Mouse (Mus musculus) right cerebral cortex, adult 2 months (tissue): ENCODE measurements at regions not wholly inside any gene's neighbourhood (a gene's known extent, or its start where the extent isn't known, plus 50 kb on each side); places are given as distances from the start of the nearest gene placed in this dataset.
"Not testable (repeated sequence)": the region's sequence is repeated elsewhere in the genome, so short reads cannot be mapped to it uniquely, and the experiment has no call there.

Source experiments
- DNase-seq, 2 experiments: peaks; one replicate each; pipeline ENCODE4 v3.0.0; 2021 to 2022; ENCODE audit warnings: low spot score in 2 of 2

DNA sequence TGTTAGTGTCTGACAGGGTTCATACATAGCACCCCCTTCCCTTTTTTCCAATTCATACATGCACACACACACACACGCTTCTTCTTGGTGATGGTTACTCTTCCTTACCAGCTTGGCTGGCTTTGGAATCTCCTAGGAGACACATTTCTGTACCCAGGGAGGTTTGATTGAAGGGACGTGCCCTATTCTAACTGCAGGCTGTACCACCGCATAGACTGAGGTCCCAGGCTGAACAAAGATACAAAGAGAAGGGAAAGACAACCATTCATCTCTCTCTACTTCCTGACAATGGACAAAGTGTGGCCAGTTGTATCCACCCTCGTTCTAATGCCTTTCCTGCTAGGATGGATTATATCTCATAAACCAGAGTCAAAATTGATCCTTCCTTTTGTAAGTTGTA is 100.0 kb downstream of the Raet1d start:
- DNase-seq, result not testable (repeated sequence)

GRCm38 (mm10) chr10:22460818-22461479 is 100.6 kb downstream of the Raet1d start:
- DNase-seq, result not testable (repeated sequence)

DNA sequence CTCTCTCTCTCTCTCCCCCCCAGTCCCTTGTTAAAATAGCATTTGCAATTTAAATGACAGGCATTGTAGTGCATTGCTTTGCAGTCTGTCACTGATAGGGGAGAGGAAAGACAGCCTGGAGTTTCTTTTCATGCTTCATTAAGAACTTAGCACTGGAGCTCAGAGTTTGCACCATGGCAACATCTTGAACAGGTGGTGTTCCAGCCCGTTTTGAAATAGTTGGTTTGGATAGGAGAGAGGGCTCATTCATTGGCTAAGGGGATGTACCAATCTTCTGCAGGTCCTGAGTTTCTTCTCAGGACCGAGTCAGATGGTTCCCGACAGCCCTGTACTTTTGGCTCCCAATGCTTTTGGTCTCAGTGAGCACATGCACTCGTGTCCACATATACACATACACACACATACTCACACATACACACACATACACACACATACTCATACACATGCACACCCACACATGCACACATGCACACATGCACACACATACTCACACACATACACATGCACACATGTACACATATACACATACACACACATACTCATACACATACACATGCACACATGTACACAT is 101.2 kb downstream of the Raet1d start:
- DNase-seq, result not testable (repeated sequence)

DNA sequence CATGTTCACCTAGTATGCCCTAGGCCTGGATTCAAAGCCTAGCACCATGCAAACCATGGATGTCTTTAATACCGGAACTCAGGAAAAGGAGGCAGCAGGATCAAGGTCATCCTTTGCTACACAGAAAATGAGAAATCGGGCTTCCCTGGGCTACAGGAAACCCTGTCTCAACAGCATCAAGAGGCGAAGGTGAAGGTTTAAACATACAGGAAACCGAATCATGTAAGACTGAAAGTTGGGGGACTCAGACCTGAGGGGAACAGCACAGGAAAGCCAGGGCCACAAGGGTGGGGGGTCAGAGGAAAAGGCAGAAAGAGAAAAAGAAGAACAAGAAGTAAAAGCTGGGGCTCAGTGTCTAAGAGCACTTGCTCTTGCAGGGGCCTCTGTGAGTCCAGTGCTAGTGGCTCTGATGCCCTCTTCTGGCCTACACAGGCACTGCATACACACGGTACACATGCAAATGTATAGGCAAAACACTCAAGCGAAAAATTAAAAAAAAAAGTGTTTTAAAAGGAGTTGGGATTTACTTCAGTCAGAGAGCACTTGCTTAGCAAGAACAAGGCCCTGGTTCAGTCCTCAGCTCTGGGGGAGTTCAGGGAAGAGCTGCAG is 111.5 kb downstream of the Raet1d start:
- DNase-seq, result not testable (repeated sequence)

DNA sequence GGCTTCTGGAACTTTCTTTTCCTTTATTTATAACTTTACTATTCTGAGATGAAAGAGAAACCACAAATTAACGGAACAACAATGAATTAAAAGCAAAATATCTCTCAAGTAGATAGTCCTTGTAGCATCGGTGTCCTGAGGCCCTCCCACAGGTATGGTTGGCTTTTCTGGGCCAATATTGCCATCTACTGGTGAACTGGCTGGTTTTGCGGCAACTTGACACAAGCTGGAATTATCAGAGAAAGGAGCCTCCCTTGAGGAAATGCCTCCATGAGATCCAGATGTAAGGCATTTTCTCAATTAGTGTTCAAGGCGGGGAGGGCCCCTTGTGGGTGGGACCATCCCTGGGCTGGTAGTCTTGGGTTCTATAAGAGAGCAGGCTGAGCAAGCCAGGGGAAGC is 119.5 kb downstream of the Raet1d start:
- DNase-seq, result peak; percentile 45 to 78

DNA sequence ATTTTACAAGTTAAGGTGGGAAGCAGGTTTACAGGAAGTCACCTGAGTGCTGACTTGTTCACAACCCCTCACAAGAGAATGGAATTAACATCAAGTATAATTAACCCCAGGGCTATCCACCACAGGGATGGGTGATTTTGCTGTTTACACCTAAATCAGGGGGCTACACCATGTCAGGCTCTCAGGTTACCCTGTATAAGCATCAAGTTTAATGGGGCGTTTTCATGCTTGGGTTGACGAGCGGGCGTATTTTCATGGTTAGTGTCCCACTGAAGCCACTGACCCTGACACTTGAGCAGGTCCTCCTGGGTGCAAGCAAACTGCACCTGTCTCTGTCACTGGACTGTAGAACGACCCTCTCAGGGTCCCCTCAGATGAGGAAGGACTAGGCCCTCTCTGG is 126.7 kb downstream of the Raet1d start:
- not testable (repeated sequence) for DNase-seq

DNA sequence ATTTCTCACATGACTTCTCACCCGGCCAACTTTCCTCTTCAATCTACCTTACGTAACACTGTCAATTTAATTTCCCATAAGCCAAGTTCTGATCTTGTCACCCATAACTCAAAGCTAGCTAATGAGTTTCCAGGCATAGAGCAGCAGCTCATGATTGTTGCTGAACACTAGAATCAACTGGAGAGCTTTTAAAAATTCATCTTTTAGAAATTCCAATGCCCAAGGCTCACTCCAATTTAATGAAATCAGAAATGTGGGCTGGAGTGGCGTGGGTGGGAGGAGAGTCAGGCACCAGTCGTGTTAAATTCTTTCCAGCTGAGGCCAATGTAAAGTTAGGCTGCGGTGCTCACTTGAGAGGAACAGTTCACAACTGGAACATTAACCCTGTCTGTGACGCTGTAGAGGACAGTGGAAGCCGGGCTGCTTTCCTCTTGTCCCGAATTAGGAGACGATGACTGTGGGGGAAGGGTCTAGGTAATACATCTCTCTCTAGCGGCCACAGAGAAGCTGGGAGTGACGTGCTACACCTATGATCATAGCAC is 131.5 kb downstream of the Raet1d start:
- DNase-seq, result not testable (repeated sequence)

DNA sequence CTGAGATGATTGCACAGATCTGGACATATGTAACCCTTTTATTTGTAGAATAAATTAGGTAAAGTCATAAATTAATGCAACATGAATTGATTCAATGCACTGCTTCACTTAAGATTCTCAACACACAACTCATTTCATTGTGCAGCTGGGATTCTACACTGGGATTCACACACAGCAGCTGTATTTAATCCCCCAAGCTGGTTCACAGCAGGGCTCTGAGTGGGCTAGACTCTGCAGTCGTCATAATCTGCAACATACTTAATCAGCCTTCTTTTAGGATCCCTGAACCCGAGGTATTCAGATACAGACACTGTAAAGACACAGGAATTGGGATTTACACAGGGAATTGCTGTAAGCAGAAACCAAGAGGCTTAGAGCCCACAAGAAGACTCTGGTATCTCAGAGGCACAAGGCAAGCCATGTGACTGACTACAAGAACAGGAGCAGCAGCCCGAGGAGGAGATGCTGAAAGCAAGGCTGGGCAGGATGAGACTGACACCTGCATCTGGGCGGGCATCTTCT is 135.7 kb downstream of the Raet1d start:
- DNase-seq, result peak in 1 of 2 experiments; percentile 2
